Mouse (Mus musculus) T-helper 17 cell (primary cell): ENCODE results near the gene Gm15114.
"Not testable (repeated sequence)": the region's sequence is repeated elsewhere in the genome, so short reads cannot be mapped to it uniquely, and the experiment has no call there.

ENCODE experiments used
- in situ Hi-C, 2 experiments: fragments of 300-600 bp; cut with MboI, MseI; formaldehyde crosslinking; loops; 1 replicate in 1 of 2; 2 replicates in 1 of 2; pipeline ENCODE4 v1.15.1; 2025; ENCODE audit warnings: high pct_unique_total_duplicates in 2 of 2

Gene Gm15114

DNA sequence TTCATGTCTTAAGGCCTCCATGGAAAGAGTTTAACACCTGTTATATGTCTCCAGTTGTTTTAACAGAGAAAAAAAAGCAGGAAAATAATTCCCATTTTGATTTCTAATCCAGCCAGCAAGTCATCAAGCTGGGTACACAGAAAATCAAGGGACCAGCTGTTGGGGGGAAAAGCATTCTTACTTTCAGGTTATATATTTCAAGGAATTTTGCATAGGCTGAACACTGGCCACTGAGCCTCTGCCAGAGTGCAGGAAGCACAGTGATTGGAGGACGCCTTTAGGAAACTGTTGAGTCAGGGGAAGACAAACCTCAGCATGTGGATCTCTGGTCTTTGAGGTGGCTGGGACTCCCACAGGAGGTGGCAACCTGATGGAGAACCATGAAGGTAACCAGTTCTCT lies at the start of gene Gm15114:
Gene Gm15114, plus strand, starts transcription at position 301 of the 400 bp plus-strand sequence.
- in situ Hi-C loops, result not testable (repeated sequence)
